Mouse (Mus musculus) forebrain, postnatal 0 days (tissue): ENCODE results near the gene 4930469K13Rik. TPM values are rescaled to one million over a fixed set of nuclear protein-coding genes. Genes with fewer than 3 reads are reported as not detected.

Experiments used
- ATAC-seq: fragments of 200-750 bp; cut with Nextera tagmentation; 2 replicates; pipeline ENCODE4 v1.8.0; 2017; ENCODE audit warnings: mild to moderate bottlenecking, moderate library complexity
- DNase-seq: peaks from one replicate; pipeline ENCODE4 v3.0.0-alpha.2; 2015
- H3K27ac ChIP-seq: fragments of 300-500 bp; sonication (generic); 2 replicates; pipeline ENCODE4 v1.5.1; 2014; ENCODE audit warnings: low read depth, mild to moderate bottlenecking, antibody characterized with exemption, low read length, moderate library complexity, mixed read lengths
- H3K27me3 ChIP-seq: fragments of 300-500 bp; sonication (generic); 2 replicates; pipeline ENCODE4 v1.6.1; 2014; ENCODE audit warnings: mild to moderate bottlenecking, low read length, mixed read lengths; ENCODE audit not compliant: insufficient read depth
- H3K36me3 ChIP-seq: fragments of 300-500 bp; sonication (generic); 2 replicates; pipeline ENCODE4 v1.6.1; 2014; ENCODE audit warnings: mild to moderate bottlenecking, moderate library complexity; ENCODE audit not compliant: insufficient read depth
- H3K4me1 ChIP-seq: fragments of 300-500 bp; sonication (generic); 2 replicates; pipeline ENCODE4 v1.6.1; 2014; ENCODE audit warnings: antibody characterized with exemption; ENCODE audit not compliant: insufficient read depth
- H3K4me2 ChIP-seq: fragments of 300-500 bp; sonication (generic); 2 replicates; pipeline ENCODE4 v1.6.1; 2014; ENCODE audit warnings: low read depth, mild to moderate bottlenecking, moderate library complexity
- H3K4me3 ChIP-seq: fragments of 300-500 bp; sonication (generic); 2 replicates; pipeline ENCODE4 v1.5.1; 2014; ENCODE audit warnings: low read depth, low read length, mixed read lengths
- H3K9ac ChIP-seq: fragments of 300-500 bp; sonication (generic); 2 replicates; pipeline ENCODE4 v1.6.1; 2014; ENCODE audit warnings: mild to moderate bottlenecking
- H3K9me3 ChIP-seq: fragments of 300-500 bp; sonication (generic); 2 replicates; pipeline ENCODE4 v1.6.1; 2016; ENCODE audit warnings: low read length
- CTCF ChIP-seq: sonication (generic); IDR thresholded peaks from 2 replicates; pipeline ENCODE4 v1.5.1; 2016; ENCODE audit warnings: antibody characterized with exemption, control low read depth, low read depth
- WGBS: fragments of 180-500 bp; shearing (Covaris S2); extraction: QIAGEN DNeasy Blood & Tissue Kit; methylation state at CpG from one replicate; pipeline ENCODE4 v1.1.7; 2014; 5-methylcytosine and 5-hydroxymethylcytosine counted together
- polyA plus RNA-seq: library from polyadenylated mRNA; unstranded; fragments of >200 nt; fragmentation: Nextera tagmentation; extraction: Ambion mirVana; gene quantifications from 2 replicates; pipeline ENCODE4 v1.2.1, GENCODE M21; 2015
- total RNA-seq: library from RNA; depleted of rRNA; stranded (reverse); fragments of >200 nt; gene quantifications from 2 replicates; pipeline ENCODE4 v1.2.3, GENCODE M21; 2014

Gene 4930469K13Rik
- total and polyA plus RNA-seq, 2 experiments from 2014 or later: not detected

GRCm38 (mm10) chr11:34063702-34064485 is 34.5 kb downstream of the 4930469K13Rik start:
- no peak overlapping the region for H3K4me3 ChIP-seq
- no peaks in the 10 kb centered on the region for H3K27me3 ChIP-seq
- no peak for TF ChIP-seq CTCF
- ATAC-seq (no peak), DNase-seq (no peak)
- H3K9me3 ChIP-seq: 0 out of 2 replicates have a peak, but pooled peaks cover 4% of the 10 kb centered on the region
- H3K36me3 ChIP-seq: no peaks in the 10 kb centered on the region
- no peaks in the 10 kb centered on the region for H3K4me1 ChIP-seq
- no peak overlapping the region for H3K27ac ChIP-seq
- no peak overlapping the region for H3K9ac ChIP-seq
- WGBS: 69% methylated on average over 5 of the region's 5 CpGs
- no peak overlapping the region for H3K4me2 ChIP-seq

GRCm38 (mm10) chr11:34063257-34063656 is 35.1 kb downstream of the 4930469K13Rik start:
- no peak overlapping the region for H3K4me2 ChIP-seq
- no peaks in the 10 kb centered on the region for H3K36me3 ChIP-seq
- 60% methylated on average over 2 of the region's 2 CpGs for WGBS
- no peaks in the 10 kb centered on the region for H3K4me1 ChIP-seq
- H3K27me3 ChIP-seq: no peaks in the 10 kb centered on the region
- ATAC-seq (no peak), DNase-seq (no peak)
- 0 out of 2 replicates have a peak, but pooled peaks cover 4% of the 10 kb centered on the region for H3K9me3 ChIP-seq
- no peak overlapping the region for H3K4me3 ChIP-seq
- TF ChIP-seq CTCF: no peak
- no peak overlapping the region for H3K9ac ChIP-seq
- no peak overlapping the region for H3K27ac ChIP-seq

GRCm38 (mm10) chr11:34061740-34062139 is 36.6 kb downstream of the 4930469K13Rik start:
- H3K9me3 ChIP-seq: 0 out of 2 replicates have a peak, but pooled peaks cover 4% of the 10 kb centered on the region
- DNase-seq (no peak), ATAC-seq (no peak)
- no peak overlapping the region for H3K27ac ChIP-seq
- no peak for TF ChIP-seq CTCF
- no peak overlapping the region for H3K9ac ChIP-seq
- no peaks in the 10 kb centered on the region for H3K27me3 ChIP-seq
- H3K36me3 ChIP-seq: no peaks in the 10 kb centered on the region
- H3K4me1 ChIP-seq: no peaks in the 10 kb centered on the region
- no peak overlapping the region for H3K4me3 ChIP-seq
- H3K4me2 ChIP-seq: no peak overlapping the region
- 67% methylated on average over 6 of the region's 6 CpGs for WGBS

GRCm38 (mm10) chr11:34058960-34059359 is 39.4 kb downstream of the 4930469K13Rik start:
- no peak for TF ChIP-seq CTCF
- ATAC-seq: no peak
- WGBS: 86% methylated on average over 6 of the region's 6 CpGs
- H3K4me1 ChIP-seq: no peaks in the 10 kb centered on the region
- H3K4me2 ChIP-seq: no peak overlapping the region
- no peak overlapping the region for H3K27ac ChIP-seq
- no peaks in the 10 kb centered on the region for H3K27me3 ChIP-seq
- H3K9ac ChIP-seq: no peak overlapping the region
- no peak for DNase-seq
- H3K4me3 ChIP-seq: no peak overlapping the region
- H3K9me3 ChIP-seq: no peaks in the 10 kb centered on the region
- no peaks in the 10 kb centered on the region for H3K36me3 ChIP-seq

GRCm38 (mm10) chr11:34058332-34058731 is 40.0 kb downstream of the 4930469K13Rik start:
- no peak overlapping the region for H3K4me2 ChIP-seq
- TF ChIP-seq CTCF: no peak
- DNase-seq (no peak), ATAC-seq (no peak)
- no peak overlapping the region for H3K27ac ChIP-seq
- H3K36me3 ChIP-seq: no peaks in the 10 kb centered on the region
- no peaks in the 10 kb centered on the region for H3K27me3 ChIP-seq
- H3K4me3 ChIP-seq: no peak overlapping the region
- H3K4me1 ChIP-seq: no peaks in the 10 kb centered on the region
- H3K9me3 ChIP-seq: no peaks in the 10 kb centered on the region
- H3K9ac ChIP-seq: no peak overlapping the region

- Histone ChIP-seq H3K4me1 (no peaks in the 10 kb centered on the region), H3K9me3 (no peaks in the 10 kb centered on the region), H3K36me3 (no peaks in the 10 kb centered on the region), H3K27me3 (no peaks in the 10 kb centered on the region), H3K4me2 (no peak overlapping the region), H3K27ac (no peak overlapping the region), H3K4me3 (no peak overlapping the region), H3K9ac (no peak overlapping the region)
- WGBS: 91% methylated on average over 1 of the region's 1 CpGs
- no peak for DNase-seq
- no peak for TF ChIP-seq CTCF
- ATAC-seq: no peak
These were observed 41.6 kb downstream of the 4930469K13Rik start for GRCm38 (mm10) chr11:34056715-34057114.

- DNase-seq: peak; percentile 17
- H3K36me3 ChIP-seq: no peaks in the 10 kb centered on the region
- H3K4me3 ChIP-seq: no peak overlapping the region
- 79% methylated on average over 7 of the region's 7 CpGs for WGBS
- H3K4me2 ChIP-seq: no peak overlapping the region
- H3K9me3 ChIP-seq: no peaks in the 10 kb centered on the region
- H3K27ac ChIP-seq: no peak overlapping the region
- TF ChIP-seq CTCF: no peak
- peak; percentile 38; the same call in 1 of the 2 replicates for ATAC-seq
- no peaks in the 10 kb centered on the region for H3K4me1 ChIP-seq
- no peaks in the 10 kb centered on the region for H3K27me3 ChIP-seq
- no peak overlapping the region for H3K9ac ChIP-seq
These were observed 44.2 kb downstream of the 4930469K13Rik start for GRCm38 (mm10) chr11:34054031-34054727.
